Mouse (Mus musculus) retina, postnatal 7 days (tissue): ENCODE results near the gene Prss57.

Source experiments
- DNase-seq: peaks from one replicate; pipeline ENCODE4 v3.0.0-alpha.2; 2012; ENCODE audit warnings: low read depth, low spot score

Prss57 gene

GRCm38 (mm10) chr10:79790861-79791260 is at the start of gene Prss57:
Gene Prss57 (minus strand): TSS chr10:79790961.
- no peak for DNase-seq

DNA sequence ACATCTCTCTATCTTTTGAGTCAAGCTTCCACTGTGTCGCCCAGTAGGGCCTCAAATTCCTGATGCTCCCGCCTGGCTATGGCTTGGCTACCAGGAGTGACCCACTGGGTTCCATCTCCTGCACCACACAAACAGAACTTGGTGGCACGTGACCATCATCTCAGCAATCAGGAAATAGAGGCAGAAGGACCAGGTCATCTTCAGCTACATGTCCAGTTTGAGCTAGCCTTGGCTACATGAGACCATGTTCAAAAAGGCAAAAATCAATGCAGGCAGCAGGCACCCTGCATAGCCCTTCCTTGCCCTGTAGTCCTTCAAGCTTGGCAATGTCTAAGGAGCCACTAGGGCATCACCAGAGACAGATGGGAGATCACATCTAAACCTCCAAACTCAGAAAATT is 49.3 kb upstream of the Prss57 start:
- no peak for DNase-seq

- no peak for DNase-seq
Measured at GRCm38 (mm10) chr10:79838151-79838550, 47.4 kb upstream of the Prss57 start.

- DNase-seq, result no peak
Measured at GRCm38 (mm10) chr10:79836918-79837317, 46.2 kb upstream of the Prss57 start.

- peak; percentile 62 for DNase-seq
Measured at GRCm38 (mm10) chr10:79834769-79835398, 44.1 kb upstream of the Prss57 start.

DNA sequence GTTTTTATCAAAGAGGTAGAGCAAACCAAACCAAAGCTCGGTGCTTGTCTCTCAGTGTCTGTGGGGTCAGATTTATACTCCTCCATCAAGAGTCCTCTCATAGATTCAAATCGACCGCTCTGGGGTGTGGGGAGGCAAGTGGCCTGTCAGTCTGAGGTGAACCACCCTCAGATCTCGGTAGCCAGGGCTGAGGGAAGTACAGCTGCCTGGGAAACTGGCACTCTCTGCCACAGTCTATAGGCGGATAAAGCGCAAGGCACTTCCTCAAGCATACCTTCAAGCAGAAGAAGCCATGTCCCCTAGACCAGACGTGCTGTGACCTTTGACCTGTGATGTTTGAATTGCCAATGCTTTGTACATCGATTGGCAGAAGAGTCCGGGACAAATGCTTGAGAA is 42.0 kb upstream of the Prss57 start:
- DNase-seq, result no peak

DNA sequence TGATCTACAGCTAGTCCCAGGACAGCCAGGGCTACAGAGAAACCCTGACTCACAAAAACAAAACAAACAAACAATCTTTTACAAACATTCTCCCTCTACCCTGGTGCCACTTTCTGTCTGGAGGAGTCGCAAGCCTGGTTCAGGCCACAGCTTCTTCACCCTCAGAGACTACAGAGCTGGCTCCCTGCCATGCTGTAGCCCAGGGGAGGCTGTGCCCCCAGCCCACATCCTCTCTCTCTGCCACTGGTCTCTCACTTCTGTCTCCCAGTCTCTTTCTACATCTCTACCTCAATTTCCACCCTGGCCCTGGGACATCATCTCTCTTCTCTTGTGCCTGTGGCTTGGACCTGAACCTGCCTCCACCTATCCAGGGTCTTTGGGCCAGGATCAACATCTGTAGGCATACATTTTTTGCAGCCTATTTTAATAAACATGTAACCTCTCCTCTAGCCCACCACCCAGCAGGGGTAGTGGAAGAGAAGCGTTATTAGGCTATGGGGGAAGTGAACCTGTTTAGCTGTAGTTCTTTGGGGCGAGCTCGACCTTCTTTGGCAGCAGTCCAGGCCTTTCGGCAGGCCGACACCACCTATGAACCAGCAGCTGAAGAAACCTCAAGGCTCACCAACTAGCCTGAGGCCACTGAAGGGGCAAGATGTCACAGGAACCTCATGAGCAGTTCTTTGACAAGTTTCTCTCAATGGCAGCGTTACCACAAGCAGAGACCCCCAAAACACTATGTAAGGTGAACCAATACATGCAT is 41.4 kb upstream of the Prss57 start:
- DNase-seq, result no peak

DNA sequence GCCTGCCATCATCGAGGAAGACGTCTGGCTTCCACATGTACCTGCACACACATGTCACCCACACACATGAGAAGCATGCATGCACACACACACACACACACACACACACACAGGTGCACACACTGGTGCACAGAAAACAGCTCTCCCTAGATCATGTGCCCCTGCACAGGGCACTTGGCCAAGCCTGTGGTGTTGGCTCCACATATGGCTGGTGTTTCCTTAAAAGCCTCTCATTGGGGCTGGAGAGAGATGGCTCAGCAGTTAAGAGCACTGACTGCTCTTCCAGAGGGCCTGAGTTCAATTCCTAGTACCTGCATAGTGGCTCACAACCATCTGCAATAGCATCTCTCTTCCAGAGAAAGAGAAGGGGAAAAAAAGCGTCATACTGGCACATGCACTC is 40.8 kb upstream of the Prss57 start:
- DNase-seq, result no peak

DNA sequence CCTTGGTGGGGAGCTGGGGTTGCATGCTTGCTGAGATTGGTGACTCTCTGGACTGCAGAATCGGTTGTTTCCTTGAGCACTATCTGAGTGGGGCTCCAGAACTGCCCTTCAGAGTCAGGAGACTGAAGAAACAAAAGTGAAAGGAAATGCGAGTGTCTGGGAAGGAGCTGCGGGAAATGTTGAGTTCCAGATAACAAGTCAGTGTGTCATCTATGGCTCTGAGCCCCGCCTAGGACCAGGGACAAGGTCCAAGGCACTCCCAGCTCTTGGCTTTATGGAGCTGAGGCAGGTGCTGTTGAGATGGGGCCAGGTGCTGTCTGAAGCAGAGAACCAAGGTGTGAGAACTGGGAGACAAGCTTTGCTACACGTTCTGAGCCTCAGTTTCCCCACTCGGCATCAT is 33.7 kb upstream of the Prss57 start:
- no peak for DNase-seq

GRCm38 (mm10) chr10:79823011-79823410 is 32.2 kb upstream of the Prss57 start:
- DNase-seq, result no peak

GRCm38 (mm10) chr10:79822372-79822771 is 31.6 kb upstream of the Prss57 start:
- no peak for DNase-seq

GRCm38 (mm10) chr10:79821731-79822130 is 31.0 kb upstream of the Prss57 start:
- DNase-seq, result no peak

DNA sequence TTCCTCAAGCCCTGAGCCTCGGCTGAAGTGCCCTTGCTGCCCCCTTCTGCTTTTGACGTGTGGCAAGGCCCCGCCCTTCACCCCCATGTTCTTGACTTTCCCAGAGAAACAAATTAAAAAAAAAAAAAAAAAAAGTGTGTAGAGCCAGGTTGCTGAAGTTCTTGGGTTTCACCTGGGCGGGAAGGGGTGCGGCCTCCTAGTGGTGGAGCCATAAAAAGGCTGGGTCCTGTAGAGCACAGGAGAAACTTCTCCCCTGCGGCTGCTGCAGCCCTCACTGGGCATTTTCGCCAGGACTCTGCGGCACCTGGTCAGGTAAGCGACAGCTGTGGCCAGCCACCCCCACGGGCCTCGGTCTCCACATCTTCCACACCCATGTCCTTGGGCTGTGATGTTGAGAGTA is 30.0 kb upstream of the Prss57 start, which contains the start of gene Misp:
Misp (plus strand) TSS at position 208 of the 400 bp plus-strand sequence.
- no peak for DNase-seq

GRCm38 (mm10) chr10:79820277-79820676 is 29.5 kb upstream of the Prss57 start:
- no peak for DNase-seq

DNA sequence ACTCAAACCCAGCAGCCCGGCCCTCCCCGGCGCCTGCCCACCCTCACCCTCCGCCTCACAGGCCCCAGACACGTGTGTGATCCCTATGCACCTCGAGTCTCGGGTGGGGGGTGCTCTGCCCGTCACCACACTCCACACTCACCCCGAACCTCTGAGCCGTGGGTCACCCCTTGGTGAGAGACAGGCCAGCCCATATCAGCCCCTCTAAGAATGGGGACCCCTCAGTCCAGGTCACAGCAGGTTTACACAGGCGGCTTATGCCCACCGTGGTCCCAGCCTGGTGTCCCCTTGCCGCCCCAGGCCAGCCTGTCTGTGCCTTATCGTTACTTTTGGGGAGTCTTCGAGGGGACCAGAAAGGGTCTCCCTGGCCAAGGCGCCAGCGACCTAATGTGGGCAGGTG is 28.8 kb upstream of the Prss57 start:
- DNase-seq, result no peak

DNA sequence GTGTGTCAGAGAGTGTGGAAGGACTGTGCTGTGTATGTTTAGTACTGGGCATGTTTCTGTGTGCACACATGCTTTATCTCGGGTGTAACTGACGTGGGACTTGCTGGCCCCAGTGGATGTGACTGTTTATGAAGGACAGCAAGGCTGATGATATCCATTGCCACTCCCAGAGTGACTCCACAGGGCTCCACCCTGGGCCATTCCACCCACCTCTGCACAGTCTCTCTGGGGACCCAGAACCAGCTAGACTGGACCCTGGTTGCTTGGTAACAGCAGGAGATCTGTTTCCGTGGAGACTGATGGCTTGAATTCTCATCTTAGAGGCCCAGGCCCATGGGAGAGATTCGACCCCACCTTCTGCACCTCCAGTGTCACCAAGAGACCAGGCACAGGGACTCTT is 27.5 kb upstream of the Prss57 start:
- DNase-seq, result no peak

- DNase-seq, result no peak
Measured at GRCm38 (mm10) chr10:79817111-79817510, 26.4 kb upstream of the Prss57 start.

DNA sequence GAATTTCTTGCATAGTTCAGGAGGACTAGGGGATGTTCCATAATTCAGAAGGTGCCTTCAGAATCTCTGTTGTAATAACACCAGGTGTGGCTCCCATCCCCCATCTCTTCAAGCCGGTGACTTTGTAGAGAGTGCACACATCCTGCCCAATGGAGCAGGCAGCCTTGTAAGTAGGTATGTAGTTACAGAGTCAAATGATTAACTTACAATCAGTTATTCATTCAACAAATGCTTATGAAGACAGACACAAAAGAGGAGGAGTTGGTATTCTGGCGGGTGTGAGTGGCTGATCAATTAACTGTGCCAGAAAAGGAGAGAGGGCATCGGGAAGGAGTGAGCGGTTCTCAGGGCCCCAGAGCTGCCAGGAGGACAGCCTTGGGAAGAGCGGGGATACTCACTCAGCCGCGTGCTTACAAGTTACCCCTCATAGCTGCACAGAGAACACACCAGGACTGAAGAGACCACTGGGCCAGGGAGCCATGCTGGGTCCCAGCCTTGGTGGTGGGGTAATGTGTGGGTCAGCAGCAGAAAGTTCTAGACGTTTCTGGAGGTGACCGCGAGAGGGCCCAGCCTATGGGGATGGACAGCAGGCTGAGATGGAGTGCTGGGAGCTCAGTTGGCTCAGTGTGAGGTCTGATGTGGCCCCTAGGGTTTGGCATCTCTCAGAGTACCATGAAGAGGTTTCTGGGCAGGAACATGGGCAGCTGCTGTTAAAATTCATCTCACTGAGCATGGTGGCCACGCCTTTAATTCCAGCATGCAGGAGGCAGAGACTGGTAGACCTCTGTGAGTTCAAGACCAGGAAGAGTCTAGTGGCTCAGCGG is 25.1 kb upstream of the Prss57 start:
- no peak for DNase-seq

DNA sequence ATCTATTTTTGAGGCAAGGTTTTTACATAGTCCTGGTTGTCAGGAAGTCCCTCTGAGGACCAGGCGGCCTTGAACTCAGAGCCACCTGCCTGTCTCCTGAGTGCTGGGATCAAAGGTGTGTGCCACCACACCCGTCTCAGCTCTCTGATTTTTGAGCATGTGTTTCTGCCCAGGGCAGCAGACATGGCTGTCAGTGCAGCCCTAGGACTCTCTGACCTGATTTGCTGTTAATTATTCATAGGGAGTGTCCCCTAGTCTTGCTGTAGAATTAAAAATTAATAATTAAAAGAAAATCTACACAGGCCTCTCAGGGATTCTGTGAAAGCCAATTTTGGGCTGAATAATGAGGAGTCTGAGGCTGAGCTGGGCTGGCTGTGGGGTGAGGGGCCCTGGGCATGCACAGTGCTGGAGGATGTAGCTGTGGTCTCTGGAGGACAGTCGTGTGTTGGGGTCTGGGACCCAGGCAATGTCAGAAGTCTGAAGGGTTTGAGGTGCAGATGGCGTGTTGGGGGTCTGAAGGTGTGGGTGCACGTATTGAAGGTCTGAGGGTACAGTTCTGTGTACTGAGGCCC is 23.6 kb upstream of the Prss57 start:
- no peak for DNase-seq

GRCm38 (mm10) chr10:79811736-79812637 is 21.2 kb upstream of the Prss57 start:
- peak; percentile 75 for DNase-seq

- no peak for DNase-seq
Measured at GRCm38 (mm10) chr10:79808728-79809127, 18.0 kb upstream of the Prss57 start.
